Mouse (Mus musculus) naive thymus-derived CD4-positive, alpha-beta T cell, adult 2 months (primary cell): Measurements from ENCODE around the gene Gm9125.
"Not testable (repeated sequence)": the region's sequence is repeated elsewhere in the genome, so short reads cannot be mapped to it uniquely, and the experiment has no call there.

Experiments used
- DNase-seq: peaks from one replicate; pipeline ENCODE4 v3.0.0-alpha.2; 2011; ENCODE audit warnings: low read depth

Gm9125 gene

DNA sequence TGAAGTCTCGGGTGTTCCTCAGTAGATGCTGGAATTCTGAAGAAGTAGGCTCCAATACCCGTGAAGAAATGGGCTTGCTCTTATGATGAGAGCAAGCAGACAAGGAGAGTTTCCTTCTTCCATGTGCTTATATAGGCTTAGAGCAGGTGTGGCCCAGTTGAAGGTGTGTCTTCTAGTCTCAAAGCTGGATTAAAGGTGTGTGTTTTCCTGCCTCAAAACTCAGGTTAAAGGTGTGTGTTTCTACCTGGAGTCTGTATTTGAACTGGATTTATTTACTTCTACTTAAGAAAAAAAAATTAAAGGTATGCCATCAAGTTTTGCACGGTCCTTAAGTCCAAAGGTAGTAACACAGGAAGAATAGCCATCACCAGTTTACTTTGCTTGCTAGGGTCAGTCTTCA lies at the start of gene Gm9125:
TSS of gene Gm9125 (minus strand) at position 101 of the 400 bp plus-strand sequence.
- not testable (repeated sequence) for DNase-seq

DNA sequence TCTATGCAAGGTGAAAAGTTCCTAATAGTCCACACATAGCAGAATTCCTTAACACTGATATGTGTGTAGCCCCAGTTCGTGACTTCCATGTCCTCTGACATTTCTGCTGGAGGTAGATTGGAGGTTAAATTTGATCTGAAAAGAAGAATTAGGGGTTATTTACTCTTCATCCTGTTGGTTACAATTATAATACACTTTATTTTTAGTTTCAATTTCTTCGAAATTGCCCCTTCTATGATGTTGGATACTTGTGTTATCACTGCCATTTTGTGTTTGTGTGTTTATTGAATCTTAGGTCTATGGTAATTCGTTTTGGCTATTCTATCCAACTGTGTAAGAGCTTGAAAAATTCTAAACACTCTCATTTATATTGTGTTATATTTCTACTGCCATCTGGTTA lies 17.9 kb upstream of the Gm9125 start, which contains the start of gene Gm10697:
TSS of gene Gm10697 (minus strand) at position 101 of the 400 bp plus-strand sequence.
- DNase-seq, result not testable (repeated sequence)

DNA sequence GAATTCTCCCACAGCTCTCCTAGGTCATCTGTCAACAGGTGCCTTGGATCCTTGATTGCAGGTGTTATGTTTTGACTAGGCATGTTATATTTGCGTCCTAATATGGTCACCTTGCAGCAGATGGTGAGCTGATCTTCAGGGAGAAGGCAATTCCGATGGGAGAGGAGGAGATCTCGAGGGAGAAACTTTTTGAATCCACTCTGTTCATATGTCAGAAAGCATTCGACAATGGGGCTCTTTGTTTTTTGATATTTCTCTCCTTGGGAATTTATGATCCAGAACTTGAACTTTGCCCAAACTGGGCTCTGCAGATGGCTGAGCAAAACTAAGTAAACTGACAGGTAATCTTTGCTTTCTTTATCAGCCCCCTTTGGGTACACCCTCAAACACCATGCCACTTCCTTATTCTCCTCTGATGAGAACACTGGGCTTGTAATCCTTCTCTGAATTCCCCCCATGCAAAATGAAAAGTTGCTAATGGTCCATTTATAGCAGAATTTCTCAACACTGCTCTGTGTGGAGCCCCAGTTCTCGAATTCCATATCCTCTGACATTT lies 5.0 kb downstream of the Gm9125 start:
- not testable (repeated sequence) for DNase-seq

DNA sequence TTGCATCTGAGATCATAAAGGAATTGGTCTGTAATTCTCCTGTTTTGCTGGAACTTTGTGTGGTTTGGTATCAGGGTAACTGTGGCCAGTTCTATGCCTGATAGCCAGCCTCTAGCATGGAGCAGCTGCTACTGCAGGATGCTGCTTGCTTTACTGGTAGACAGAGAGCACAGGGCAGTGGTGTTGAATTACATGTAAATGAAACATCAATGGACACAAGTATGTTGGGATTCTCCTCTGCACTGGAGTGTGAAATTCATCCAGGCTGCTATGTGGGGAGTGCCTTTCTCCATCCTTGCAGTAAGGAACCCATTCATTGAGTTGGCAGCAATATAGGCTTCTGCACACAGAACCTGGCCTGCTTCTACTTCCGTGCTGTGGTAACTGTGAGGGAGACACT lies 16.4 kb downstream of the Gm9125 start:
- DNase-seq, result not testable (repeated sequence)

DNA sequence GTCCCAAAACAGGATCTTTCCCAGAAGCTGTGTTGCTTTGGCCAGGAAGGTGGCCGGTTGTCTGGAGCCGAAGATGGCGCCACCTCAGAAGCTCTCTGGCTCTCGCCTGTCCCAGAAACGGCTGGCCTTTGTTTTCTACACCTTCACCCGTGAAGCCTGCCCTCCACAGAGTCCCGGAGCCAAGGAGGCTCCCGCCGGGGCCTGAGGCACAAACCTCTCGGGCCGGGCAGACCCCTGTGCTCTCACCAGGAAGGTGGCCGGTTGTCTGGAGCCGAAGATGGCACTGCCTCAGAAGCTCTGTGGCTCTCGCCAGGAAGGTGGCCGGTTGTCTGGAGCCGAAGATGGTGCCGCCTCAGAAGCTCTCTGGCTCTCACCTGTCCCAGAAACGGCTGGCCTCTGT lies 20.3 kb downstream of the Gm9125 start:
- not testable (repeated sequence) for DNase-seq
